Mouse (Mus musculus) megakaryocyte, embryonic 14.5 days (primary cell): ENCODE data around the gene Pex1. TPM values are rescaled to one million over a fixed set of nuclear protein-coding genes. Genes with fewer than 3 reads are reported as not detected.

Experiments
- H3K27me3 ChIP-seq: replicated peaks from 2 replicates; pipeline ENCODE3; 2012; ENCODE audit warnings: inconsistent platforms
- H3K36me3 ChIP-seq: replicated peaks from 2 replicates; pipeline ENCODE3; 2012; ENCODE audit warnings: low read length, inconsistent platforms, mixed read lengths
- H3K4me1 ChIP-seq: 2 replicates; pipeline ENCODE4 v1.6.1; 2012; ENCODE audit warnings: inconsistent platforms
- H3K4me3 ChIP-seq: replicated peaks from 2 replicates; pipeline ENCODE3; 2012; ENCODE audit warnings: moderate library complexity, mild to moderate bottlenecking, inconsistent platforms
- H3K9me3 ChIP-seq: 2 replicates; pipeline ENCODE4 v1.6.1; 2012; ENCODE audit warnings: inconsistent platforms
- FLI1 ChIP-seq: IDR thresholded peaks from 2 replicates; pipeline ENCODE4 v1.6.1; 2012; ENCODE audit warnings: low read length, inconsistent platforms, mixed read lengths
- GATA1 ChIP-seq: IDR thresholded peaks from 3 replicates; pipeline ENCODE4 v1.6.1; 2012; ENCODE audit warnings: mixed read lengths, low read length, inconsistent platforms, borderline replicate concordance
- polyA plus RNA-seq: library from polyadenylated mRNA; stranded (reverse); fragments of >175 nt; gene quantifications from 2 replicates; pipeline ENCODE4 v1.2.3, GENCODE M21; 2012; ENCODE audit warnings: low replicate concordance; ENCODE audit not compliant: insufficient read depth

The Pex1 gene
- polyA plus RNA-seq, 1 experiment: 0.64 TPM

DNA sequence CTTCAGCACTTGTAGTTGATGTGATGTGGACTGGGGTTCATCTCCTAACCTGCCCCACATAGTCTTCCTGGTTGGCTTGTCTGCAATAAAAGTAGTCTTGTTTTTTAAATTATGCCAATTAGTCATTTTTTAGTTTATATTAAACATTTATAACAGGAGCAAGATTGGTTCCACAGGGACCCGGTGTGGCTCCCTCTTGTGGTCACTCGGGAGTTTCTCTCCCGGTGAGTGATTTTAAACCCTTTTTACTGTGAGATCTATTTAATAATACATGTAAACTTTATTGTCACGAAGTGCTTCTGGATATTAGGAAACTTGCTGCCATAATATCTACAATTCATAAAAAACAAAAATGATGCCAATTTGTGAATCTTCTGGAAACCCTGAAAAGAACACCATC lies 38.1 kb downstream of the Pex1 start:
- Histone ChIP-seq H3K36me3 (peaks cover 77% of the 10 kb centered on the region), H3K9me3 (no peaks in the 10 kb centered on the region), H3K4me1 (peaks cover 24% of the 10 kb centered on the region), H3K4me3 (no peak overlapping the region), H3K27me3 (no peaks in the 10 kb centered on the region)
- TF ChIP-seq FLI1: no peak
- no peak for TF ChIP-seq GATA1

DNA sequence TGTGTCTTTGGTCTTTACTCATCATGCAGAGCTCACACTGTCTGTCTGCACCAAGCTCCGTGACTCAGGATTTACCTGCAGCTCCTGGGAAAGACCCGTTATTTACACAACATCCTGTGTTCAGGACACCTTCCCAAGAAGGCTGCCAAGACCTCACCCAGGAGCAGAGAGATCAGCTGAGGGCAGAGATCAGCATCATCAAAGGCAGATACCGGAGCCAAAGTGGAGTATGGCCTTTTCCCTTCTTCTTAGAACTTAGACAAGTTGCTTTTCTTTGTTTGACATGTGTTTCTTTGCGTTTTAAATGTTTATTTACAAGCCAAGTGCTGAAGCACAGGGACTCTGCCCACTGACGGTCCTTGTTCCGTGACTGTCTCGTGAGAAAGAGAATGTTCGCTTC lies 39.4 kb downstream of the Pex1 start:
- H3K4me1 ChIP-seq: peaks cover 24% of the 10 kb centered on the region
- no peaks in the 10 kb centered on the region for H3K9me3 ChIP-seq
- peaks cover 72% of the 10 kb centered on the region for H3K36me3 ChIP-seq
- H3K27me3 ChIP-seq: no peaks in the 10 kb centered on the region
- TF ChIP-seq FLI1: no peak
- no peak for TF ChIP-seq GATA1
- H3K4me3 ChIP-seq: no peak overlapping the region

DNA sequence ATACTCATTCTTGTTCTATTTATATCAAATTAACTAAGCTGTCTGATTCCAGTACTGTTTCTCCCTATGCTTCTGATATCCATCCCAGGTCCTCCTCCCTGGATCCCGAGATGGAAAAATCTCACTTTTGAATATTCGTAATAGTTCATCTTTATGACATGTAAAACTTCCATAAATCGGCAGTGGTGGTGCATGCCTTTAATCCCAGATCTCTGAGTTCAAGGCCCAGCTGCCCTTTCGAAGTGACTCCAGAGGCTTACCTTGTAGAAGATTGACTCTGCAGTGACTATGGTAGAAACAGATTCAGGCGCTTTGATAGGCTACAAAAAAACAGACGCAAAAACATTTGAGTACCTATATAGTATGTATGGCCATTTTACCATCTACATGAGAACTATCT lies 48.8 kb downstream of the Pex1 start:
- no peak for TF ChIP-seq FLI1
- TF ChIP-seq GATA1: no peak
- Histone ChIP-seq H3K4me1 (peaks cover 63% of the 10 kb centered on the region), H3K27me3 (no peaks in the 10 kb centered on the region), H3K9me3 (no peaks in the 10 kb centered on the region), H3K36me3 (peaks cover 58% of the 10 kb centered on the region), H3K4me3 (no peak overlapping the region)

DNA sequence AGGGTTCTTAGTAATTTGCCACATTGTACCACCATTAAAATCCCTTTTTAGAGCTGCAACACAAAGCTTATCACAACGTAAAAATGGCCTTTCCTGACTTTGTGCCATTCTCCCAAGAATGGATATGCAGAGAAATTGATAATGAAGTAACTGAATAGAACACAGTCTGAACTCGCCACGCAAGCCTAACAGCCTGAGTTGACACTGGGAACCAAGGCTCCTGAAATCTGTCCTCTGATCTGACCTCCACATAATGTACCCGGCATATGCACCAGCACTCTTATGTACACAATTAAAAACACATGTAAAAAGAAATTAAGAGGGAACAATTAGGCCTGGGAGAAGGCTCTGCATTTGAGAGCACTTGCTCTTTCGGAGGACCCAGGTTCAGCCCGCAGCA lies 49.5 kb downstream of the Pex1 start:
- Histone ChIP-seq H3K9me3 (no peaks in the 10 kb centered on the region), H3K4me1 (peaks cover 70% of the 10 kb centered on the region), H3K27me3 (no peaks in the 10 kb centered on the region), H3K4me3 (peak overlapping the region; percentile 76), H3K36me3 (peaks cover 56% of the 10 kb centered on the region)
- TF ChIP-seq GATA1: no peak
- no peak for TF ChIP-seq FLI1

DNA sequence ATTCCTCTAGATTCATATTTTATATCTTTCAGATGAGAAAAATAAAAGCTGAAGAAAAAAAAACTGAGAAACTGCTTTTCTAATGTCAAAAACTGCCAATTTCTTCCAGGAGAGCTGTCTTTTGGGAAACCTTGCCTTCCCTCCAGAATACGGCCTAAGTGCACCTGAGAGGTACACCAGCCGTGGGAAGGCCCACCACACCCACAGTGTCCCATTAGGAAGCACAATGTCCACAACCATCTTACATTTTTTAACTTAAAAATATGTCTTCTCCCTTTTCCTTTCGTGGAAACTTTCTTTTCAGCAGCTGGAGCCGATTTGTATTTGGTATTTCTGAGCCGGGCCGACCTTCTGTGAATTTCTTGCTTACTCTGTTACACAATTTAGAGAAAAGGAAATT lies 50.7 kb downstream of the Pex1 start:
- peak overlapping the region; percentile 98 for H3K4me3 ChIP-seq
- peaks cover 83% of the 10 kb centered on the region for H3K4me1 ChIP-seq
- H3K27me3 ChIP-seq: no peaks in the 10 kb centered on the region
- peaks cover 44% of the 10 kb centered on the region for H3K36me3 ChIP-seq
- TF ChIP-seq GATA1 (no peak), FLI1 (no peak)
- no peaks in the 10 kb centered on the region for H3K9me3 ChIP-seq

DNA sequence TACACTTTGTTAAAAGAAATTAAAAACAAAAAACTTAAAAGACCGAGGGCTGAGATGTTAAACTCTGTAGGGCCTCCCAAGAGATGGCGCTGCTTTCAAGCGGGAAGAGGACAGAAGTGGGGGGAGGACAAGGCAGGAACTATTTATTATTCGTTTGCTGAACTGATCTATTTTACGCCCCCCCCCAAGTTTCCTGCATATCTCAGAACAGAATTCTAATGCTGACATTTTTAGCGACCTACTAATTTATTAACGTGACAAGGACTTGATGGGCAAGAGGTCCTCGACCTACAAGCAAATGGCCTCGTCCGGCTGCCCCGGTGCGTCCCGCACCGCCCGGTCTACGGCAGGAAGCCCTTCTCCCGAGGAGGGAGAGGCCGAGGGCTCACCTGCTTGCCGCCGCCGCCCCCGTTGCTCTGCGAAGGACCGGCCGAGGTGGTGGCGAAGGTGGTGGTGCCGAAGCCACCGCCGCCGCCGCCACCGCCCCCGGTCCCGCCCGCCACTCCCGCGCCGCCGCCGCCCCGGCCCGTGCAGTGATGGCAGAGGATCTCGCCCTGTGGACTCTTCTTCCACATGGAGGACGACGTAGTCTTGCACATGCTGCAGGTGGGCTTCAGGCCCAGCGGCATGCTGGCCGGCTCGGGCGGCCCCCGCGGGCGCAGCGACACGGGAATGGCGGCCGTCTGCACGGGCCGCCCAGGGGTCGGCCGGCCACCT lies 51.3 kb downstream of the Pex1 start:
- Histone ChIP-seq H3K4me3 (peak overlapping the region; percentile 98), H3K4me1 (peaks cover 83% of the 10 kb centered on the region), H3K9me3 (no peaks in the 10 kb centered on the region), H3K36me3 (peaks cover 38% of the 10 kb centered on the region), H3K27me3 (no peaks in the 10 kb centered on the region)
- TF ChIP-seq FLI1 (no peak), GATA1 (no peak)

DNA sequence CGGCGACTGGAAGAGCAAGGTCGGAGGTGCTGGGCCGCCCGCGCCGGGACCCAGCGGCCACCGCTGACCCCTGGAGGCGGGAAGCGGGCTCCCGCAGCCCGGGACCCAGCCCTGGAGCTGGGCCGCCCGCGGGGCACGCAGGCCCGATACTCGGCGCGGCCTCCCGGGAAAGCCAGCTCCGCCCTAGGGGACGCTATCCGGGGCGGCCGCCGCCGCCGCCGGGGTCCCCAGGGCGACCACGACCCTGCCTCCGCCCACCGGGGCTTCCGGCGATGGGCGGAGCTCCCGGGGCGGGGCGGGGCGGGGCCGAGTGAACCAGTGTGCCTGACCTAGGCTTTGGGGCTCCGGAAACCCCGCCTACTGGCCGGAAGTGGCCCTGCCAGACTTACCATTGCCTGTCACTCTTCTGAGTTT lies 51.8 kb downstream of the Pex1 start:
- no peaks in the 10 kb centered on the region for H3K27me3 ChIP-seq
- H3K36me3 ChIP-seq: peaks cover 32% of the 10 kb centered on the region
- peaks cover 79% of the 10 kb centered on the region for H3K4me1 ChIP-seq
- no peaks in the 10 kb centered on the region for H3K9me3 ChIP-seq
- TF ChIP-seq GATA1 (no peak), FLI1 (no peak)
- H3K4me3 ChIP-seq: peak overlapping the region; percentile 98

DNA sequence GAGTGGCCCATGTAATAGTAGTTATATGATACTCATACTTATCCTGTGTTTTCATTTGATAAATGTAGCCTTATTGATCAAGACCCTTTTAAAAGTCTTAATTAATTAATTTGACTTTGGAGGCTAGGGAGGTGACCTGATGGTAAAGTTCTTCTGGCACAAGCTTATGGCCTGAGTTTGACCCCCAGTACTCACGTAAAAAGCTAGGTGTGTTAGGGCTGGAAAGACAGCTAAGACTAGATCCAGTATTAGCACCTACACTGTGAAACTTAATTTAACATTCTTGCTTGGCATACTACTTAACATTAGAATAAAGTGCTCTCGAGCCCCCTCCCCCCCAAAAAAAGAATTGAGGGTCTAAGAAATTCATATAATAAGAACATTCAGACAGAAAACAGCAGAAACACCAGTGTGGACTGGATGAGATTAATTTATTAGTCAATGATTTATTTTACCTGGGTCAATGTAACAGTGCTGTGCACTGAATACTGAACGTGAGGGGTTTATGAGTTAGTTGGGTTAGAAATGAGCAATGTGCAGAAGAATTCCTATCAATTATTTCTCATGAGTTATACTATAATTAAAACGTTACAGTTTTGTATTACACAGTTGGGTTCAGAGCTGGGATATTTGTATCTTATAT lies 52.5 kb downstream of the Pex1 start:
- Histone ChIP-seq H3K4me1 (peaks cover 75% of the 10 kb centered on the region), H3K36me3 (peaks cover 26% of the 10 kb centered on the region), H3K4me3 (peak overlapping the region; percentile 98), H3K9me3 (no peaks in the 10 kb centered on the region), H3K27me3 (no peaks in the 10 kb centered on the region)
- no peak for TF ChIP-seq GATA1
- no peak for TF ChIP-seq FLI1

DNA sequence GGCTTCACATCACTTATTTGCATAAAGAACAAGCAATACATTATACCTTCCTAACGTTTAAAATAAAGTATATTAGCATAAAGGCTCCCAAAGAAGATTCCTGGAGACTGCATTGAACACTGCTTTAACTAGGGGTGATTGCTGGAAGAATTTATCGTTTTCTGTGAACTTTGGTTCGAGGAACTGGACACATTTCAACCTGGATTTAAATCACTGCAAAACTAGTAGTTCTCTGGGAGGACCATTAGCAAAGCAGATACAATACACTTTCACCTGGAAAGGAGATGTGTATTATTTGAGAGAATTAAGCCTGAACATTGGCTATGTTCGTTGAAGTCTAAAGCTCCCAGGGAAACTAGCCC lies 53.0 kb downstream of the Pex1 start:
- Histone ChIP-seq H3K27me3 (no peaks in the 10 kb centered on the region), H3K4me1 (peaks cover 72% of the 10 kb centered on the region), H3K36me3 (peaks cover 21% of the 10 kb centered on the region), H3K9me3 (no peaks in the 10 kb centered on the region), H3K4me3 (no peak overlapping the region)
- TF ChIP-seq GATA1 (no peak), FLI1 (no peak)

DNA sequence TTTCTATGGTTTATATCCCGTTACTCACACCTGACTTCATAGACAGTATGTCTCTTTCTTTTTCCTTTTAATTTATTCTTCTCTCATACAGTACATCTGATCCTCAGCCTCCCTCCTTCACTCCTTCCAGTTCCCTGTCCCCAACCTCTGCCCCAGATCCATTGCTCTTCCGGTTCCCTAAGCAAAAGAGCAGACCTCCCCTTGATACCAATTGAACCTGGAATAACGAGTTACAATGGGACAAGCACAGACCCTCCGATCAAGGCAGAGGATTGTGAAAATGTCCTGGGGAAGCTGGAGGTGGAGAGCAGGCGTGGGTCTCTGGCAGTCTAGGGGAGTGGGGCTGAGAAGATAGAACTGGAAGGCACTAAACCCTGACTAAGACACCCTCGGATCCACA lies 55.0 kb downstream of the Pex1 start, which contains the start of gene Tmbim7:
Gene Tmbim7 (plus strand): TSS at position 301 of the 400 bp plus-strand sequence.
- no peak within 1 kb of the TSS for H3K4me3 ChIP-seq
- peaks cover under 1% of the 10 kb centered on the region for H3K36me3 ChIP-seq
- peaks cover 52% of the 10 kb centered on the region for H3K4me1 ChIP-seq
- H3K9me3 ChIP-seq: no peaks in the 10 kb centered on the region
- H3K27me3 ChIP-seq: no peaks in the 10 kb centered on the region
- TF ChIP-seq GATA1: no peak
- no peak for TF ChIP-seq FLI1
